Mouse (Mus musculus) Patski (cell line): ENCODE data around the gene Gse1. TPM values are rescaled to one million over a fixed set of nuclear protein-coding genes. Genes with fewer than 3 reads are reported as not detected.
"Not testable (repeated sequence)": the region's sequence is repeated elsewhere in the genome, so short reads cannot be mapped to it uniquely, and the experiment has no call there.

Experiments used
- ATAC-seq: fragments of 100-300 bp; one replicate; pipeline ENCODE4 v1.8.0; 2021
- CTCF ChIA-PET: fragments of 350-600 bp; sonication (Branson Sonifier 250); formaldehyde crosslinking; loops from one replicate; lab custom pipeline; 2022; ENCODE audit warnings: inconsistent platforms; lab: Charles Lee
- POLR2A ChIA-PET: fragments of 350-600 bp; sonication (Branson Sonifier 250); formaldehyde crosslinking; loops from one replicate; lab custom pipeline; 2022; ENCODE audit warnings: antibody characterized with exemption, inconsistent platforms; lab: Charles Lee
- DNase-seq: peaks from one replicate; pipeline ENCODE4 v3.0.0-alpha.2; 2011; ENCODE audit warnings: low read depth, low spot score
- H3K27me3 ChIP-seq: fragments of 371-371 bp; one replicate; pipeline ENCODE4 v1.5.1; 2021
- CTCF ChIP-seq: fragments of 100-300 bp; IDR thresholded peaks from one replicate; pipeline ENCODE4 v1.5.1; 2021
- in situ Hi-C: fragments of 300-500 bp; cut with MboI; formaldehyde crosslinking; loops from 3 replicates; pipeline ENCODE4 v1.11.1; 2018; ENCODE audit warnings: low pct_unique_long_range_greater_than_20kb, mixed read lengths
- polyA plus RNA-seq: library from polyadenylated mRNA; unstranded; gene quantifications from one replicate; pipeline ENCODE4 v1.2.3, GENCODE M21; 2021

Gse1 gene
- polyA plus RNA-seq, 1 experiment from 2014 or later = 19.8 TPM

- CTCF ChIA-PET = interaction anchor here (1.1 kb wide), 1 partner anchor 12 kb away, joined by 3 read pairs; no protein-coding TSS in a partner anchor
- POLR2A ChIA-PET = no interaction called here
- no peak for DNase-seq
- H3K27me3 ChIP-seq = no peaks in the 10 kb centered on the region
- in situ Hi-C loops = no loop called here
- no peak for TF ChIP-seq CTCF
- no peak for ATAC-seq
Measured at GRCm38 (mm10) chr8:120351332-120352071, 123.2 kb downstream of the Gse1 start.

GRCm38 (mm10) chr8:120352096-120352495 lies 123.8 kb downstream of the Gse1 start:
- in situ Hi-C loops = no loop called here
- no peak for DNase-seq
- no peaks in the 10 kb centered on the region for H3K27me3 ChIP-seq
- CTCF ChIA-PET = no interaction called here
- no peak for TF ChIP-seq CTCF
- no peak for ATAC-seq
- POLR2A ChIA-PET = no interaction called here

GRCm38 (mm10) chr8:120356067-120356466 lies 127.8 kb downstream of the Gse1 start:
- no peak for TF ChIP-seq CTCF
- in situ Hi-C loops = no loop called here
- no peak for DNase-seq
- POLR2A ChIA-PET = no interaction called here
- CTCF ChIA-PET = no interaction called here
- no peaks in the 10 kb centered on the region for H3K27me3 ChIP-seq
- ATAC-seq = no peak

GRCm38 (mm10) chr8:120357504-120357903 lies 129.2 kb downstream of the Gse1 start:
- no peaks in the 10 kb centered on the region for H3K27me3 ChIP-seq
- DNase-seq (no peak), ATAC-seq (no peak)
- ChIA-PET CTCF (interaction anchor here (1.6 kb wide), 1 partner anchor 178 kb away, joined by 6 read pairs; no protein-coding TSS in a partner anchor), POLR2A (interaction anchor here (1.0 kb wide), 1 partner anchor 14 kb away, joined by 4 read pairs; no protein-coding TSS in a partner anchor)
- in situ Hi-C loops = no loop called here
- no peak for TF ChIP-seq CTCF

- H3K27me3 ChIP-seq = no peaks in the 10 kb centered on the region
- ChIA-PET CTCF (interaction anchor here (0.6 to 1.3 kb wide), 2 partner anchors 12 to 239 kb away, joined by 3 to 5 read pairs; no protein-coding TSS in a partner anchor), POLR2A (no interaction called here)
- ATAC-seq (no peak), DNase-seq (no peak)
- TF ChIP-seq CTCF = no peak
- in situ Hi-C loops = loop anchor here (5.0 kb wide), 1 partner anchor 34 kb away; no protein-coding TSS in a partner anchor
Measured at GRCm38 (mm10) chr8:120361301-120361700, 133.0 kb downstream of the Gse1 start.

GRCm38 (mm10) chr8:120363552-120364071 lies 135.4 kb downstream of the Gse1 start:
- in situ Hi-C loops = loop anchor here (5.0 kb wide), 1 partner anchor 36 kb away; no protein-coding TSS in a partner anchor
- no peak for DNase-seq
- ChIA-PET POLR2A (interaction anchor here (0.9 kb wide), 1 partner anchor 21 kb away, joined by 3 read pairs; no protein-coding TSS in a partner anchor), CTCF (interaction anchor here (0.8 to 2.2 kb wide), 9 partner anchors 12 to 171 kb away, joined by 3 to 9 read pairs (median 4); no protein-coding TSS in a partner anchor)
- no peaks in the 10 kb centered on the region for H3K27me3 ChIP-seq
- TF ChIP-seq CTCF = no peak
- no peak for ATAC-seq

GRCm38 (mm10) chr8:120364093-120364725 lies 136.0 kb downstream of the Gse1 start:
- no peak for DNase-seq
- H3K27me3 ChIP-seq = no peaks in the 10 kb centered on the region
- ATAC-seq = no peak
- ChIA-PET CTCF (interaction anchor here (0.6 to 2.2 kb wide), 10 partner anchors 16 to 206 kb away, joined by 3 to 9 read pairs (median 4); no protein-coding TSS in a partner anchor), POLR2A (interaction anchor here (1.3 kb wide), 1 partner anchor 170 kb away, joined by 6 read pairs; no protein-coding TSS in a partner anchor)
- in situ Hi-C loops = loop anchor here (5.0 kb wide), 1 partner anchor 37 kb away; no protein-coding TSS in a partner anchor
- TF ChIP-seq CTCF = no peak

GRCm38 (mm10) chr8:120366840-120367239 lies 138.6 kb downstream of the Gse1 start:
- TF ChIP-seq CTCF = no peak

GRCm38 (mm10) chr8:120368191-120368590 lies 139.9 kb downstream of the Gse1 start:
- ATAC-seq = not testable (repeated sequence)

More at GRCm38 (mm10) chr8:120366840-120367239, 138.6 kb downstream of the Gse1 start:
- in situ Hi-C loops = no loop called here
- no peaks in the 10 kb centered on the region for H3K27me3 ChIP-seq
- DNase-seq (no peak), ATAC-seq (no peak)
- ChIA-PET CTCF (interaction anchor here (1.3 kb wide), 1 partner anchor 86 kb away, joined by 4 read pairs; no protein-coding TSS in a partner anchor), POLR2A (no interaction called here)

More at GRCm38 (mm10) chr8:120368191-120368590, 139.9 kb downstream of the Gse1 start:
- DNase-seq, in situ Hi-C loops, H3K27me3 ChIP-seq: not testable (repeated sequence)
- CTCF ChIA-PET = interaction anchor here (0.9 kb wide), 1 partner anchor 164 kb away, joined by 3 read pairs; no protein-coding TSS in a partner anchor
- POLR2A ChIA-PET = interaction anchor here (1.3 kb wide), 1 partner anchor 167 kb away, joined by 4 read pairs; no protein-coding TSS in a partner anchor
